Mouse (Mus musculus) frontal cortex, postnatal 10 days (tissue): ENCODE measurements around the gene Cdk5.

Experiments
- DNase-seq, 2 experiments: peaks; one replicate each; pipeline ENCODE4 v3.0.0; 2022; ENCODE audit warnings: low spot score in 2 of 2, mixed read lengths in 1 of 2

Gene Cdk5

DNA sequence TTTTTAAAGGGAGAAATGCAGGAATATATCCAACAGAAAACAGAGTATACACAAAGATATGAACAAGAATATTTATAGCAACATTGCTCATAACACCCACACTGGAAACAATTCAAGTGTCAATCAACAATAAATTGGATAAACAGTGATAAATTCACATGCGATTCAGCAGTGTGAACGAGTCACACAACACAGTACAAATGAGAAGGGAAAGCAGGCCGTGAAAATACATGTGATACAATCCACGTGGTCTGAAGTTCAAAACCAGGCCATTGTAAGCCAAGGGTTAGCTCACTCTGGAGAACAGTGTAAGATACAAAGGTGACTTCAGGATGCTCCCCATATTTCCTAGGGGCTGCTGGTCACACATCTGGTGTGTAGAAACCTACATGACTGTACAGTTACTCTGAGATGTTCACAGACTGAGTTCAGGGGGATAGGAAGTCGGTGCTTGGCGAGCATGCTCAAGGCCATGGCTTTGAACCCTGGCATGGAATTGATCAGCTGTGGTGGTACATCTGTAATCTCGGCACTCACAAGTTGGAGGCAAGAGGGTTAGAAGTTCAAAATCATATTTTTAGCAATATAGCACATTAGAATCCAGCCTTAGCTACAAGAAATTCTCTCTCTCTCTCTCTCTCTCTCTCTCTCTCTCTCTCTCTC, 48.5 kb downstream of the Cdk5 start:
- no peak for DNase-seq

DNA sequence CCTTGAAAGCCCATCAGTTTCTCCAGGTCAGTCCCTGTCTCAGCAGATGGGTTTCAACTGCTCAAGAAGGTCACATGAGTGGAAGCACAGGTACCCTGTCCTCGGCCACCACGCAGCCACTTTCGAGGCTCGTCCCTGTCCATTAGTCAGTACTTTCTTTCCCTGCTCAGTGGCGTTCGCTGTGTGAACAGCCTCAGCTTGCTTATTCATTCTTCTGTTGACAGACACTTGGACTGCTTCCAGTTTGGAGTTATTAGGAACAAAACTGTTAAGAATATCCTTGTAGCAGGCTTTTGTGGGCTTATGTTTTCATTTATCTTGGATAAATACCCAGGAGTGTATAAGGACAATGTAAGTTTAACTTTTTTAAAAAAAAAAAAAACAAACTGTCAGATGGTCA, 49.1 kb downstream of the Cdk5 start:
- DNase-seq = no peak

DNA sequence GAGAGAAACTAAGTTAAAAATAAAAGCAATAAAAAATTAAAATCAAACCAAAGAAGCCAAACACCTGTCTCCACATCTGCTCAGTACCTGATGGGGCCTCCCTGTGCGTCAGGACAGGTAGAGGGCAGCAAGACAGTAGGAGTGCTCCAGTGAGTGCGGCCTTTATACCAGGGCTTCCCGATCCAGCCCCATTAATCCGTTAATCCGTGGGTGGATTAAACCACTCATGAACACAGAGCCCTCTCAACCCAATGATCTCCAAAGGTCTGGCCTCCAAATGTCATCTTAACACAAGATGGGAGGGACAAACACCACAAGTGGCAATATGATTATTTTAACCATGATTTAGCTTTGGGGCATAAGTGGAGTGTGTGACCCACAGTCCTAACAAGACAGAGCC, 49.5 kb downstream of the Cdk5 start:
- no peak for DNase-seq

DNA sequence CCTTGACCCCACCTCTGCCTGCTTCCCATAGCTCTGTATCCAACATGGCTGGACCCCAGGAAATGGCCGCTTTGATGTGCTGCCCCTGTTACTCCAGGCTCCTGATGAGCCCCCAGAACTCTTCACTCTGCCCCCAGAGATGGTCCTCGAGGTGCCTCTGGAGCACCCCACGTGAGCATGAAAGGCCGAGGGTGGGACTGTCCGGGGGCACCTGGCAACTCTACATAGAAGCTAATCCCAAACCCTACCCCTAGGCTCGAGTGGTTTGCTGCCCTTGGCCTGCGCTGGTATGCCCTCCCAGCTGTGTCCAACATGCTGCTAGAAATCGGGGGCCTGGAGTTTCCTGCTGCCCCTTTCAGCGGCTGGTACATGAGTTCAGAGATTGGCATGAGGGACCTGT, 53.6 kb downstream of the Cdk5 start:
- DNase-seq = no peak
